Mouse (Mus musculus) pancreas, adult 10 weeks (tissue): Measurements from ENCODE around the gene Eif3g. TPM values are rescaled to one million over a fixed set of nuclear protein-coding genes. Genes with fewer than 3 reads are reported as not detected.

Experiments used
- polyA plus RNA-seq: library from polyadenylated mRNA; stranded (reverse); fragments of 350-450 nt; fragmentation: Illumina TruSeq; extraction: RNeasy Lipid Tissue Mini Kit (QIAGEN cat#74804); gene quantifications from one replicate; pipeline ENCODE4 v1.2.3, GENCODE M21; 2015; ENCODE audit warnings: low read depth, low replicate concordance; ENCODE audit not compliant: insufficient read depth

The Eif3g gene
- polyA plus RNA-seq = 46.1 TPM

DNA sequence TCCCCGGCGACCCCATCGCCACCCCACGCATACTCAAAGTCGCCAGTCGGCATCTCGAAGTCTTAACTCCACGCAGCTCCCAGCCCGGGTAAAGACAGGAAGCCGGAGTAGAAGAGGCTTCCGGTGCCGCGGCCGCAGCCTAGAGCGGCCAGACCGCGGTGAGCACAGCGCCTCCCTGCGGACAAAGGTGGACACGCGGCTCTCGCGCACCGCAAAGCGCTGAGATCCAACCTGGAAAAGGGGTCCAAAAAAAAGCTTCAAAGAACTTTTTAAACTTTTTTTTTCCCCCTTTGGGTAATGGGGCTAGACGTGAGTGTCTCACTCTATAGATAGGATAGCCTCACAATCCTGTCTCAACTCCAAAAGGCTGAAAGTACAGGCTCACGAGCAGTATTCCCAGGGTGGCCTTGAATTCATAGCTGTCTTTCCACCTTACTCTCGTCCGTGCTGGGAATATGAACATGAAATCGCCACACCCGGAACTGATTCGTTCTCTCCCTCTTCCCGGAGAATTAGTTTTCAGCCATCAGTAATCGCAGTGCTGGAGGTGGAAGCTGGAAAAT lies at the start of gene Eif3g:
Gene Eif3g, minus strand, starts transcription at position 113 of the 563 bp plus-strand sequence.

GRCm38 (mm10) chr9:20887704-20888385 lies 10.6 kb downstream of the Eif3g start, which contains the start of gene Ppan:
Gene Ppan, plus strand, starts transcription at chr9:20888175.

GRCm38 (mm10) chr9:20879097-20879792 lies 19.2 kb downstream of the Eif3g start, which contains the start of gene Angptl6:
Gene Angptl6, minus strand, starts transcription at chr9:20879727.

GRCm38 (mm10) chr9:20868448-20869001 lies 29.9 kb downstream of the Eif3g start, which contains the start of gene A230050P20Rik:
Gene A230050P20Rik, plus strand, starts transcription at chr9:20868642.

Other genes starting within 250 kb of the Eif3g start
- 2.8 TPM for gene Pin1, start 246.5 kb downstream of the Eif3g start, polyA plus RNA-seq
- 0.57 TPM for gene Olfm2, start 152.3 kb downstream of the Eif3g start, polyA plus RNA-seq
- gene Col5a3, start 83.6 kb downstream of the Eif3g start, polyA plus RNA-seq = 10.9 TPM
- gene Rdh8, start 80.1 kb downstream of the Eif3g start, polyA plus RNA-seq = not detected
- 12.9 TPM for gene A230050P20Rik, start 30.0 kb downstream of the Eif3g start, polyA plus RNA-seq
- 1.1 TPM for gene Angptl6, start 18.9 kb downstream of the Eif3g start, polyA plus RNA-seq
- 21.0 TPM for gene Ppan, start 10.4 kb downstream of the Eif3g start, polyA plus RNA-seq
- gene Dnmt1, start 61.3 kb upstream of the Eif3g start, polyA plus RNA-seq = 4.3 TPM
- gene S1pr2, start 78.2 kb upstream of the Eif3g start, polyA plus RNA-seq = 3.5 TPM
- 13.8 TPM for gene Mrpl4, start 104.1 kb upstream of the Eif3g start, polyA plus RNA-seq
- 7.2 TPM for gene Icam1, start 117.4 kb upstream of the Eif3g start, polyA plus RNA-seq
- gene Icam4, start 130.8 kb upstream of the Eif3g start, polyA plus RNA-seq = not detected
- not detected for gene Icam5, start 133.4 kb upstream of the Eif3g start, polyA plus RNA-seq
- not detected for gene Zglp1, start 168.5 kb upstream of the Eif3g start, polyA plus RNA-seq
- gene Gm49373, start 174.5 kb upstream of the Eif3g start, polyA plus RNA-seq = 0.74 TPM
- 12.7 TPM for gene Fdx1l, start 175.0 kb upstream of the Eif3g start, polyA plus RNA-seq
- gene Gm38431, start 193.4 kb upstream of the Eif3g start, polyA plus RNA-seq = 4.2 TPM
- 4.9 TPM for gene Raver1, start 193.4 kb upstream of the Eif3g start, polyA plus RNA-seq
- gene Tyk2, start 232.6 kb upstream of the Eif3g start, polyA plus RNA-seq = 6.1 TPM